Mouse (Mus musculus): Measurements from ENCODE around the gene Rad51b.

Rad51b gene

GRCm38 (mm10) chr12:79729926-79730506, 432.9 kb downstream of the Rad51b start:
- DNase-seq (ENCODE audit: low spot score in 2 of 2): no peak

GRCm38 (mm10) chr12:79731905-79732304, 434.8 kb downstream of the Rad51b start:
- peak in 1 of 2 experiments; percentile 3 for DNase-seq (ENCODE audit: low spot score in 2 of 2)

GRCm38 (mm10) chr12:79732355-79733115, 435.5 kb downstream of the Rad51b start:
- DNase-seq (ENCODE audit: low spot score in 2 of 2): peak; percentile 20

GRCm38 (mm10) chr12:79735341-79735785, 438.3 kb downstream of the Rad51b start:
- DNase-seq (ENCODE audit: low spot score in 2 of 2): no peak

GRCm38 (mm10) chr12:79735882-79736281, 438.8 kb downstream of the Rad51b start:
- DNase-seq (ENCODE audit: low spot score in 2 of 2): no peak

GRCm38 (mm10) chr12:79738700-79739099, 441.6 kb downstream of the Rad51b start:
- no peak for DNase-seq (ENCODE audit: low spot score in 2 of 2)

- no peak for DNase-seq (ENCODE audit: low spot score in 2 of 2)
Measured at GRCm38 (mm10) chr12:79739918-79740639, 443.0 kb downstream of the Rad51b start.

- DNase-seq (ENCODE audit: low spot score in 2 of 2): no peak
Measured at GRCm38 (mm10) chr12:79742211-79742610, 445.1 kb downstream of the Rad51b start.

GRCm38 (mm10) chr12:79744131-79744530, 447.0 kb downstream of the Rad51b start:
- no peak for DNase-seq (ENCODE audit: low spot score in 2 of 2)

GRCm38 (mm10) chr12:79745225-79745624, 448.1 kb downstream of the Rad51b start:
- no peak for DNase-seq (ENCODE audit: low spot score in 2 of 2)

- no peak for DNase-seq (ENCODE audit: low spot score in 2 of 2)
Measured at GRCm38 (mm10) chr12:79745845-79746510, 448.9 kb downstream of the Rad51b start.

- DNase-seq (ENCODE audit: low spot score in 2 of 2): no peak
Measured at GRCm38 (mm10) chr12:79747541-79747940, 450.5 kb downstream of the Rad51b start.

- DNase-seq (ENCODE audit: low spot score in 2 of 2): no peak
Measured at GRCm38 (mm10) chr12:79748862-79749261, 451.8 kb downstream of the Rad51b start.

GRCm38 (mm10) chr12:79750253-79751125, 453.4 kb downstream of the Rad51b start:
- DNase-seq (ENCODE audit: low spot score in 2 of 2): peak in 1 of 2 experiments; percentile 30

GRCm38 (mm10) chr12:79751781-79752180, 454.7 kb downstream of the Rad51b start:
- peak; percentile 26 to 28 for DNase-seq (ENCODE audit: low spot score in 2 of 2)

GRCm38 (mm10) chr12:79752189-79752588, 455.1 kb downstream of the Rad51b start:
- DNase-seq (ENCODE audit: low spot score in 2 of 2): no peak

GRCm38 (mm10) chr12:79755617-79756016, 458.5 kb downstream of the Rad51b start:
- DNase-seq (ENCODE audit: low spot score in 2 of 2): no peak

- DNase-seq (ENCODE audit: low spot score in 2 of 2): no peak
Measured at GRCm38 (mm10) chr12:79756352-79756751, 459.3 kb downstream of the Rad51b start.

- DNase-seq (ENCODE audit: low spot score in 2 of 2): no peak
Measured at GRCm38 (mm10) chr12:79757775-79758174, 460.7 kb downstream of the Rad51b start.

- no peak for DNase-seq (ENCODE audit: low spot score in 2 of 2)
Measured at GRCm38 (mm10) chr12:79759180-79759902, 462.3 kb downstream of the Rad51b start.

Data from frontal cortex, postnatal 10 days (tissue).